8 mouse cellular contexts compared by ENCODE assay signal in the genomic region with DNA sequence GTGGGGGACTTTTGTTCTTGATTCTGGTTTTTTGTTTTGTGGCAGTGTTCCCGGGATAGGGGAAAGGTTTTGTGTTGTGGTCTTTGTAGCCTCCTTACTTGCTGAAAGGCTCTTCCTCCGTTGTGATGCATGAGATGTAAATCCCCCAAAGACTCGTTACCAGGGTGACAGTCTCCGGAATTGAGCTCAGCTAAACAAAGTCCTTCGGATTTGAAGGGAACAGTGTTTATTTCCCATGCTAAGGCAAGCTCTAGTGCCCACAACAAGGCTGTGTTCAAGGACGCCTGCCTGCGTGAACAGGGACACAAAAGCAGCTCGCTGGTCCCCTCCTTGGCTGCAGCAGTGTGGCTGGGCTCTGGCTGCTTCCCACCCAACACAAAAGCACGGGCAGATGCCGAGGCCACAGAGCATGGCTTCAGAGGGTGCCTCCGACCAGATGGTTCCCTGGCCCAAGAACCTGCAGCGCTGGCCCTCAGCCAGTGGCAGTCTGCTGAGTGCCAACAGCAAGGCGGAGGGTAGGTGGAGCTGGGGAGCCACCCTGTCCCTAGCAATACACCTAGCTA.
A peak's percentile ranks its signal among the peaks of the same experiment; 100 is the strongest.
DNase-seq lines count a peak whose midpoint lies in the region; ATAC-seq lines count a peak whose summit lies in the region.
"Had no signal": no experiment of that assay in that cellular context is flagged by ENCODE, and none has a peak within 500 bp of the region (broad histone marks: within the 10 kb centered on the region; RNA-seq: fewer than 3 reads in every experiment).

No protein-coding gene starts in this region.

- peak overlapping the region; percentile 29 for H3K4me2 ChIP-seq in forebrain, embryonic 12.5 days
- H3K4me2 ChIP-seq in hindbrain, embryonic 14.5 days (replicated peaks), result peak overlapping the region; percentile 24
- H3K4me2 ChIP-seq in limb, embryonic 11.5 days (ENCODE audit: low read depth, severe bottlenecking), result no peak overlapping the region
- no peak overlapping the region for H3K4me2 ChIP-seq in liver, embryonic 12.5 days
- H3K4me2 ChIP-seq: lung, embryonic 15.5 days had no signal

- H3K27me3 ChIP-seq in forebrain, embryonic 12.5 days, result no peaks in the 10 kb centered on the region; the same call in 1 of the 2 replicates
- H3K27me3 ChIP-seq in hindbrain, embryonic 14.5 days (ENCODE audit: control insufficient read depth, insufficient read depth, low read length), result no peaks in the 10 kb centered on the region
- H3K27me3 ChIP-seq in limb, embryonic 11.5 days (ENCODE audit: control insufficient read depth, insufficient read depth, low read length), result no peaks in the 10 kb centered on the region
- H3K27me3 ChIP-seq in liver, embryonic 12.5 days (replicated peaks), result no peaks in the 10 kb centered on the region; the same call in 1 of the 2 replicates

- H3K27ac ChIP-seq in forebrain, embryonic 12.5 days, result peak overlapping the region; percentile 97
- peak overlapping the region; percentile 91 for H3K27ac ChIP-seq in hindbrain, embryonic 14.5 days
- no peak overlapping the region for H3K27ac ChIP-seq in limb, embryonic 11.5 days (replicated peaks; ENCODE audit: low read depth, low read length)
- H3K27ac ChIP-seq in liver, embryonic 12.5 days, result no peak overlapping the region
- H3K27ac ChIP-seq: lung, embryonic 15.5 days had no signal

- no peak overlapping the region for H3K9ac ChIP-seq in forebrain, embryonic 12.5 days
- H3K9ac ChIP-seq in hindbrain, embryonic 14.5 days, result peak overlapping the region; percentile 31; the same call in 1 of the 2 replicates
- H3K9ac ChIP-seq in limb, embryonic 11.5 days (ENCODE audit: low read length), result no peak overlapping the region
- no peak overlapping the region for H3K9ac ChIP-seq in liver, embryonic 12.5 days
- H3K9ac ChIP-seq: lung, embryonic 15.5 days had no signal

- peaks cover 4% of the 10 kb centered on the region; the same call in 1 of the 2 replicates for H3K36me3 ChIP-seq in forebrain, embryonic 12.5 days (replicated peaks)
- no peaks in the 10 kb centered on the region for H3K36me3 ChIP-seq in hindbrain, embryonic 14.5 days (replicated peaks; ENCODE audit: control insufficient read depth, insufficient read depth)
- H3K36me3 ChIP-seq in limb, embryonic 11.5 days (ENCODE audit: control insufficient read depth, insufficient read depth, low read length), result no peaks in the 10 kb centered on the region
- no peaks in the 10 kb centered on the region for H3K36me3 ChIP-seq in liver, embryonic 12.5 days
- H3K36me3 ChIP-seq: lung, embryonic 15.5 days had no signal

- 3% methylated on average over 13 of the region's 13 CpGs for WGBS in forebrain, embryonic 12.5 days
- WGBS in hindbrain, embryonic 14.5 days, result 7% methylated on average over 13 of the region's 13 CpGs
- whole genome bisulfite sequencing in limb, embryonic 11.5 days, result 35% methylated on average over 13 of the region's 13 CpGs
- 49% methylated on average over 13 of the region's 13 CpGs for WGBS in liver, embryonic 12.5 days (ENCODE audit: insufficient replicate concordance)

- DNase-seq in adrenal gland, adult 2 months, result peak; percentile 55
- DNase-seq in hindbrain, embryonic 14.5 days (ENCODE audit: low spot score), result peak; percentile 82
- peak; percentile 28 for DNase-seq in limb, embryonic 11.5 days (ENCODE audit: low spot score)
- DNase-seq in ovary, postnatal 14 days (ENCODE audit: low spot score), result peak; percentile 25

- peaks cover 75% of the 10 kb centered on the region for H3K4me1 ChIP-seq in forebrain, embryonic 12.5 days
- H3K4me1 ChIP-seq in hindbrain, embryonic 14.5 days (replicated peaks; ENCODE audit: control insufficient read depth, insufficient read depth, low read length), result peaks cover 63% of the 10 kb centered on the region
- H3K4me1 ChIP-seq in limb, embryonic 11.5 days (ENCODE audit: control insufficient read depth, insufficient read depth, low read length), result no peaks in the 10 kb centered on the region; the same call in 1 of the 2 replicates
- H3K4me1 ChIP-seq in liver, embryonic 12.5 days, result peaks cover 4% of the 10 kb centered on the region; the same call in 1 of the 2 replicates

- H3K4me3 ChIP-seq in forebrain, embryonic 12.5 days (replicated peaks), result no peak overlapping the region
- no peak overlapping the region for H3K4me3 ChIP-seq in hindbrain, embryonic 14.5 days (replicated peaks; ENCODE audit: low read length)
- H3K4me3 ChIP-seq in limb, embryonic 11.5 days (ENCODE audit: low read depth, low read length), result no peak overlapping the region
- no peak overlapping the region for H3K4me3 ChIP-seq in liver, embryonic 12.5 days
- H3K4me3 ChIP-seq: lung, embryonic 15.5 days had no signal

- peak; percentile 83 for ATAC-seq in cerebellum, adult (ENCODE audit: insufficient number of reproducible peaks, low FRiP score, low TSS enrichment)
- peak; percentile 87 for ATAC-seq in forebrain, embryonic 12.5 days (ENCODE audit: low FRiP score)
- peak; percentile 91 for ATAC-seq in hindbrain, embryonic 14.5 days (ENCODE audit: low FRiP score)
- no peak for ATAC-seq in limb, embryonic 11.5 days (ENCODE audit: insufficient number of reproducible peaks, low FRiP score, low TSS enrichment, low read depth)
- no peak for ATAC-seq in liver, embryonic 12.5 days

- no peaks in the 10 kb centered on the region for H3K9me3 ChIP-seq in forebrain, embryonic 12.5 days
- H3K9me3 ChIP-seq in hindbrain, embryonic 14.5 days (ENCODE audit: control insufficient read depth, low read length), result no peaks in the 10 kb centered on the region
- H3K9me3 ChIP-seq in limb, embryonic 11.5 days (ENCODE audit: control insufficient read depth, low read length), result no peaks in the 10 kb centered on the region
- H3K9me3 ChIP-seq in liver, embryonic 12.5 days (replicated peaks), result no peaks in the 10 kb centered on the region
- H3K9me3 ChIP-seq: lung, embryonic 15.5 days had no signal

Comparison
In these comparisons a context has a peak if more than half of its experiments do, and no peak if none do; other contexts are left out.
1. DNase-seq: peak in every context shown above with its lines; median percentile 82 in hindbrain, embryonic 14.5 days; 55 in adrenal gland, adult 2 months; 28 in limb, embryonic 11.5 days; 25 in ovary, postnatal 14 days.
2. ATAC-seq: peak in cerebellum, adult (single experiment), forebrain, embryonic 12.5 days (single experiment) and hindbrain, embryonic 14.5 days (single experiment); none in limb, embryonic 11.5 days (single experiment) and liver, embryonic 12.5 days (single experiment).
3. H3K27ac ChIP-seq: peak in forebrain, embryonic 12.5 days (single experiment) and hindbrain, embryonic 14.5 days (single experiment); none in limb, embryonic 11.5 days (single experiment) and liver, embryonic 12.5 days (single experiment).
4. H3K4me2 ChIP-seq: peak in forebrain, embryonic 12.5 days (single experiment) and hindbrain, embryonic 14.5 days (single experiment); none in limb, embryonic 11.5 days (single experiment) and liver, embryonic 12.5 days (single experiment).